Mouse (Mus musculus) left cerebral cortex, postnatal 36 days (tissue): Measurements from ENCODE around the gene Ddb2. TPM values are rescaled to one million over a fixed set of nuclear protein-coding genes. Genes with fewer than 3 reads are reported as not detected.

Experiments used
- total RNA-seq, 2 experiments: library from RNA; stranded (reverse); gene quantifications; 2 replicates each; pipeline ENCODE4 v1.2.3; 2021

Gene Ddb2
- total RNA-seq, 2 experiments from 2014 or later, result 9.6 to 12.2 TPM

Other genes starting within 250 kb of the Ddb2 start
- under 1 TPM; 0.47 to 0.54 TPM for gene Rapsn, start 201.4 kb downstream of the Ddb2 start, total RNA-seq
- gene Psmc3, start 183.0 kb downstream of the Ddb2 start, total RNA-seq, result 100 to 1,000 TPM; 206 to 234 TPM
- gene Slc39a13, start 166.6 kb downstream of the Ddb2 start, total RNA-seq, result 10 to 100 TPM; 27.6 to 36.6 TPM
- gene Spi1, start 154.6 kb downstream of the Ddb2 start, total RNA-seq, result 1 to 10 TPM; 4.1 to 5.5 TPM
- under 1 TPM; 0.41 to 0.81 TPM for gene Mybpc3, start 118.8 kb downstream of the Ddb2 start, total RNA-seq
- gene Madd, start 53.1 kb downstream of the Ddb2 start, total RNA-seq, result 100 to 1,000 TPM; 227 to 230 TPM
- gene Nr1h3, start 34.1 kb downstream of the Ddb2 start, total RNA-seq, result 1 to 10 TPM; 3.1 to 4.2 TPM
- gene Acp2, start 34.1 kb downstream of the Ddb2 start, total RNA-seq, result 10 to 100 TPM; 44.5 to 46.9 TPM
- gene Pacsin3, start 19.0 kb upstream of the Ddb2 start, total RNA-seq, result 10 to 100 TPM; 40.8 to 43.2 TPM
- 10 to 100 TPM; 66.2 to 78.1 TPM for gene Arfgap2, start 28.0 kb upstream of the Ddb2 start, total RNA-seq
- 100 to 1,000 TPM; 100 to 103 TPM for gene 1110051M20Rik, start 207.7 kb upstream of the Ddb2 start, total RNA-seq
- gene Lrp4, start 220.5 kb upstream of the Ddb2 start, total RNA-seq, result 10 to 100 TPM; 24.7 to 29.6 TPM